Mouse (Mus musculus): ENCODE measurements around the gene Tssc4.

Tssc4 gene

GRCm38 (mm10) chr7:143068316-143068881 is 650 bp upstream of the Tssc4 start:
- no peak for DNase-seq (ENCODE audit: low read depth, low spot score)

- DNase-seq (ENCODE audit: low read depth, low spot score), result no peak
These were observed 827 bp downstream of the Tssc4 start for GRCm38 (mm10) chr7:143069751-143070400.

- no peak for DNase-seq (ENCODE audit: low read depth, low spot score)
These were observed 1.5 kb downstream of the Tssc4 start for GRCm38 (mm10) chr7:143070506-143071070.

GRCm38 (mm10) chr7:143072605-143073004 is 3.6 kb downstream of the Tssc4 start:
- DNase-seq (ENCODE audit: low read depth, low spot score), result no peak

- DNase-seq (ENCODE audit: low read depth, low spot score), result peak; percentile 54
These were observed 4.0 kb downstream of the Tssc4 start for GRCm38 (mm10) chr7:143073086-143073485.

- DNase-seq (ENCODE audit: low read depth, low spot score), result no peak
These were observed 6.3 kb downstream of the Tssc4 start for GRCm38 (mm10) chr7:143075394-143075793.

GRCm38 (mm10) chr7:143077351-143077750 is 8.3 kb downstream of the Tssc4 start:
- DNase-seq (ENCODE audit: low read depth, low spot score), result no peak

- DNase-seq (ENCODE audit: low read depth, low spot score), result no peak
These were observed 13.0 kb downstream of the Tssc4 start for GRCm38 (mm10) chr7:143082024-143082423.

GRCm38 (mm10) chr7:143083708-143084107 is 14.7 kb downstream of the Tssc4 start:
- no peak for DNase-seq (ENCODE audit: low read depth, low spot score)

GRCm38 (mm10) chr7:143086366-143086765 is 17.3 kb downstream of the Tssc4 start:
- peak; percentile 44 for DNase-seq (ENCODE audit: low read depth, low spot score)

GRCm38 (mm10) chr7:143087070-143087579 is 18.1 kb downstream of the Tssc4 start:
- no peak for DNase-seq (ENCODE audit: low read depth, low spot score)

GRCm38 (mm10) chr7:143093847-143094246 is 24.8 kb downstream of the Tssc4 start:
- no peak for DNase-seq (ENCODE audit: low read depth, low spot score)

GRCm38 (mm10) chr7:143094592-143095553 is 25.8 kb downstream of the Tssc4 start, which contains the start of gene Trpm5:
Gene Trpm5 (minus strand): TSS chr7:143094642.
- DNase-seq (ENCODE audit: low read depth, low spot score), result peak; percentile 35

- no peak for DNase-seq (ENCODE audit: low read depth, low spot score)
These were observed 26.5 kb downstream of the Tssc4 start for GRCm38 (mm10) chr7:143095554-143095907.

- DNase-seq (ENCODE audit: low read depth, low spot score), result peak; percentile 63
These were observed 31.7 kb downstream of the Tssc4 start for GRCm38 (mm10) chr7:143100759-143101158.

- no peak for DNase-seq (ENCODE audit: low read depth, low spot score)
These were observed 36.3 kb downstream of the Tssc4 start for GRCm38 (mm10) chr7:143105258-143105897.

GRCm38 (mm10) chr7:143106062-143106461 is 37.0 kb downstream of the Tssc4 start, which contains the start of gene Kcnq1:
Gene Kcnq1 (plus strand): TSS chr7:143106362.
- DNase-seq (ENCODE audit: low read depth, low spot score), result no peak

- no peak for DNase-seq (ENCODE audit: low read depth, low spot score)
These were observed 37.8 kb downstream of the Tssc4 start for GRCm38 (mm10) chr7:143106672-143107465.

- DNase-seq (ENCODE audit: low read depth, low spot score), result peak; percentile 22
These were observed 39.2 kb downstream of the Tssc4 start for GRCm38 (mm10) chr7:143108200-143108599.

GRCm38 (mm10) chr7:143108996-143109660 is 40.1 kb downstream of the Tssc4 start:
- no peak for DNase-seq (ENCODE audit: low read depth, low spot score)

Measured in brain, adult 2 months (tissue).